Mouse (Mus musculus): ENCODE measurements at regions not wholly inside any gene's neighbourhood (a gene's known extent, or its start where the extent isn't known, plus 50 kb on each side); places are given as distances from the start of the nearest gene placed in this dataset.

- peak; percentile 13 for DNase-seq (ENCODE audit: low spot score)
Observed at GRCm38 (mm10) chrX:4136135-4136534, 60.2 kb upstream of the Btbd35f28 start.

Measured in ovary, postnatal 36 days (tissue).